Mouse (Mus musculus): ENCODE measurements at regions not wholly inside any gene's neighbourhood (a gene's known extent, or its start where the extent isn't known, plus 50 kb on each side); places are given as distances from the start of the nearest gene placed in this dataset.
A peak's percentile ranks its signal among the peaks of the same experiment; 100 is the strongest.

GRCm38 (mm10) chr12:28922236-28922635 lies 170.6 kb downstream of the Eipr1 start:
- Histone ChIP-seq H3K27me3 (ENCODE audit: low read depth, poor library complexity, severe bottlenecking) (no peaks in the 10 kb centered on the region), H3K4me1 (no peaks in the 10 kb centered on the region), H3K36me3 (no peaks in the 10 kb centered on the region), H3K9me3 (replicated peaks) (no peaks in the 10 kb centered on the region), H3K4me3 (no peak overlapping the region), H3K27ac (no peak overlapping the region)
- no peak for DNase-seq (ENCODE audit: low spot score)
- 87% methylated on average over 2 of the region's 2 CpGs for WGBS

GRCm38 (mm10) chr12:28925206-28925605 lies 173.6 kb downstream of the Eipr1 start:
- Histone ChIP-seq H3K4me3 (no peak overlapping the region), H3K9me3 (replicated peaks) (no peaks in the 10 kb centered on the region), H3K27me3 (ENCODE audit: low read depth, poor library complexity, severe bottlenecking) (no peaks in the 10 kb centered on the region), H3K27ac (no peak overlapping the region), H3K4me1 (no peaks in the 10 kb centered on the region), H3K36me3 (no peaks in the 10 kb centered on the region)
- WGBS = 86% methylated on average over 4 of the region's 4 CpGs
- no peak for DNase-seq (ENCODE audit: low spot score)

GRCm38 (mm10) chr12:28939936-28940335 lies 188.3 kb downstream of the Eipr1 start:
- H3K36me3 ChIP-seq = no peaks in the 10 kb centered on the region
- no peaks in the 10 kb centered on the region for H3K27me3 ChIP-seq (ENCODE audit: low read depth, poor library complexity, severe bottlenecking)
- WGBS = 89% methylated on average over 7 of the region's 7 CpGs
- no peak overlapping the region for H3K27ac ChIP-seq
- H3K4me1 ChIP-seq = no peaks in the 10 kb centered on the region
- no peak for DNase-seq (ENCODE audit: low spot score)
- no peaks in the 10 kb centered on the region for H3K9me3 ChIP-seq (replicated peaks)
- no peak overlapping the region for H3K4me3 ChIP-seq

GRCm38 (mm10) chr12:28948889-28949288 lies 197.3 kb downstream of the Eipr1 start:
- WGBS = 31% methylated on average over 9 of the region's 9 CpGs
- peak overlapping the region; percentile 61 for H3K27ac ChIP-seq
- no peaks in the 10 kb centered on the region for H3K36me3 ChIP-seq
- no peak overlapping the region for H3K4me3 ChIP-seq
- no peak for DNase-seq (ENCODE audit: low spot score)
- H3K27me3 ChIP-seq (ENCODE audit: low read depth, poor library complexity, severe bottlenecking) = no peaks in the 10 kb centered on the region
- peaks cover 16% of the 10 kb centered on the region for H3K4me1 ChIP-seq
- no peaks in the 10 kb centered on the region for H3K9me3 ChIP-seq (replicated peaks)

- Histone ChIP-seq H3K27me3 (ENCODE audit: low read depth, poor library complexity, severe bottlenecking) (no peaks in the 10 kb centered on the region), H3K4me1 (peaks cover 16% of the 10 kb centered on the region), H3K27ac (peak overlapping the region; percentile 61), H3K4me3 (no peak overlapping the region), H3K9me3 (replicated peaks) (no peaks in the 10 kb centered on the region), H3K36me3 (no peaks in the 10 kb centered on the region)
- peak; percentile 38 for DNase-seq (ENCODE audit: low spot score)
- WGBS = 73% methylated on average over 10 of the region's 10 CpGs
Observed at GRCm38 (mm10) chr12:28949307-28949706, 197.7 kb downstream of the Eipr1 start.

GRCm38 (mm10) chr12:28957155-28957554 lies 205.6 kb downstream of the Eipr1 start:
- Histone ChIP-seq H3K36me3 (no peaks in the 10 kb centered on the region), H3K4me3 (no peak overlapping the region), H3K9me3 (replicated peaks) (no peaks in the 10 kb centered on the region), H3K27ac (no peak overlapping the region), H3K4me1 (no peaks in the 10 kb centered on the region), H3K27me3 (ENCODE audit: low read depth, poor library complexity, severe bottlenecking) (no peaks in the 10 kb centered on the region)
- no peak for DNase-seq (ENCODE audit: low spot score)
- 87% methylated on average over 1 of the region's 1 CpGs for WGBS

GRCm38 (mm10) chr12:28958661-28959060 lies 207.1 kb downstream of the Eipr1 start:
- DNase-seq (ENCODE audit: low spot score) = no peak
- WGBS = 76% methylated on average over 1 of the region's 1 CpGs
- Histone ChIP-seq H3K36me3 (no peaks in the 10 kb centered on the region), H3K27me3 (ENCODE audit: low read depth, poor library complexity, severe bottlenecking) (no peaks in the 10 kb centered on the region), H3K4me3 (no peak overlapping the region), H3K27ac (no peak overlapping the region), H3K4me1 (no peaks in the 10 kb centered on the region), H3K9me3 (replicated peaks) (no peaks in the 10 kb centered on the region)

GRCm38 (mm10) chr12:28969671-28970379 lies 218.2 kb downstream of the Eipr1 start:
- WGBS = 81% methylated on average over 2 of the region's 2 CpGs
- no peak for DNase-seq (ENCODE audit: low spot score)
- H3K4me1 ChIP-seq = no peaks in the 10 kb centered on the region

GRCm38 (mm10) chr12:28974571-28975041 lies 223.0 kb downstream of the Eipr1 start:
- 81% methylated on average over 6 of the region's 6 CpGs for WGBS
- no peaks in the 10 kb centered on the region for H3K36me3 ChIP-seq
- no peak overlapping the region for H3K27ac ChIP-seq
- no peak overlapping the region for H3K4me3 ChIP-seq
- no peak for DNase-seq (ENCODE audit: low spot score)
- H3K9me3 ChIP-seq (replicated peaks) = no peaks in the 10 kb centered on the region
- no peaks in the 10 kb centered on the region for H3K4me1 ChIP-seq
- no peaks in the 10 kb centered on the region for H3K27me3 ChIP-seq (ENCODE audit: low read depth, poor library complexity, severe bottlenecking)

More at GRCm38 (mm10) chr12:28969671-28970379, 218.2 kb downstream of the Eipr1 start:
- Histone ChIP-seq H3K9me3 (replicated peaks) (no peaks in the 10 kb centered on the region), H3K27ac (no peak overlapping the region), H3K27me3 (ENCODE audit: low read depth, poor library complexity, severe bottlenecking) (no peaks in the 10 kb centered on the region), H3K4me3 (no peak overlapping the region), H3K36me3 (no peaks in the 10 kb centered on the region)

- Histone ChIP-seq H3K27me3 (ENCODE audit: low read depth, poor library complexity, severe bottlenecking) (no peaks in the 10 kb centered on the region), H3K36me3 (no peaks in the 10 kb centered on the region), H3K4me1 (no peaks in the 10 kb centered on the region), H3K9me3 (replicated peaks) (no peaks in the 10 kb centered on the region), H3K4me3 (no peak overlapping the region), H3K27ac (no peak overlapping the region)
- no peak for DNase-seq (ENCODE audit: low spot score)
- WGBS = 90% methylated on average over 5 of the region's 5 CpGs
Observed at GRCm38 (mm10) chr12:28975249-28975648, 223.6 kb downstream of the Eipr1 start.

GRCm38 (mm10) chr12:28979679-28980078 lies 228.1 kb downstream of the Eipr1 start:
- no peaks in the 10 kb centered on the region for H3K27me3 ChIP-seq (ENCODE audit: low read depth, poor library complexity, severe bottlenecking)
- 81% methylated on average over 7 of the region's 7 CpGs for WGBS
- no peak overlapping the region for H3K27ac ChIP-seq
- H3K9me3 ChIP-seq (replicated peaks) = no peaks in the 10 kb centered on the region
- DNase-seq (ENCODE audit: low spot score) = no peak
- no peaks in the 10 kb centered on the region for H3K4me1 ChIP-seq
- H3K36me3 ChIP-seq = no peaks in the 10 kb centered on the region
- H3K4me3 ChIP-seq = no peak overlapping the region

GRCm38 (mm10) chr12:28986214-28986613 lies 234.6 kb downstream of the Eipr1 start:
- H3K27me3 ChIP-seq (ENCODE audit: low read depth, poor library complexity, severe bottlenecking) = no peaks in the 10 kb centered on the region
- no peak overlapping the region for H3K27ac ChIP-seq
- H3K36me3 ChIP-seq = no peaks in the 10 kb centered on the region
- DNase-seq (ENCODE audit: low spot score) = no peak
- H3K4me1 ChIP-seq = no peaks in the 10 kb centered on the region
- no peak overlapping the region for H3K4me3 ChIP-seq
- 84% methylated on average over 7 of the region's 7 CpGs for WGBS
- no peaks in the 10 kb centered on the region for H3K9me3 ChIP-seq (replicated peaks)

GRCm38 (mm10) chr12:28997474-28998192 lies 246.0 kb downstream of the Eipr1 start:
- WGBS = 36% methylated on average over 15 of the region's 15 CpGs
- H3K36me3 ChIP-seq = no peaks in the 10 kb centered on the region
- no peak overlapping the region for H3K4me3 ChIP-seq
- H3K9me3 ChIP-seq (replicated peaks) = no peaks in the 10 kb centered on the region
- peaks cover 40% of the 10 kb centered on the region for H3K4me1 ChIP-seq
- no peak overlapping the region; the same call in 1 of the 2 replicates for H3K27ac ChIP-seq
- DNase-seq (ENCODE audit: low spot score) = peak; percentile 50
- no peaks in the 10 kb centered on the region for H3K27me3 ChIP-seq (ENCODE audit: low read depth, poor library complexity, severe bottlenecking)
